In the genomic region with DNA sequence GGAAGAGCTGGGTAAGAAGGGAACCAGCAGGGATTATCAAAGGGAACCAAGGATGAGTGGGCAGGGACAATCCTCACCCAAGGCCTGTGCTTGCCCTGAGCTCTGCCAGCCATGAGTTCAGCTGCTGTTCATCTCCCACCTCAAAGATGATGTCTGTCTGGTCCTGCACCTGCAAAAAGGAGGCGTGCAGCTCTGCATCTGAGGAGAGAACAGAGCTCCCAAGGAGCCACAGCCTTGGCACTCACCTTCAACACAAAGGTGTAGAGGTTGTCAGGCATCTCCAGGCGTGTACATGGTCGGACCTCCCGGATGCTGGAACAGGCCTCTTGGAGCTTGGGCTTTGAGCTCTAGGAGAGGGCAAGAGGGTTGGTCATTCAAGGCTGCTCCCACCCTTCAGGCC, we compare ENCODE assay signal across 17 mouse cellular contexts. TPM values are rescaled to one million over a fixed set of nuclear protein-coding genes. Genes with fewer than 3 reads are reported as not detected.
DNase-seq lines count a peak whose midpoint lies in the region; ATAC-seq lines count a peak whose summit lies in the region.
"Had no signal": no experiment of that assay in that cellular context is flagged by ENCODE, and none has a peak within 500 bp of the region (broad histone marks: within the 10 kb centered on the region; RNA-seq: fewer than 3 reads in every experiment).

No protein-coding gene starts in this region.

- H3K4me3 ChIP-seq in megakaryocyte, embryonic 14.5 days (replicated peaks): peak overlapping the region; percentile 3
- H3K4me3 ChIP-seq: embryonic facial prominence, embryonic 13.5 days; embryonic facial prominence, embryonic 15.5 days; erythroblast, embryonic 14.5 days; forebrain, embryonic 10.5 days; forebrain, embryonic 12.5 days had no signal

- intact Hi-C loops in heart, postnatal 10 days (cut with DNase I): no loop called here

- no peak for ATAC-seq in megakaryocyte, adult 5-6 weeks (ENCODE audit: poor library complexity, severe bottlenecking)
- ATAC-seq: forebrain, embryonic 14.5 days; forebrain, embryonic 16.5 days had no signal

- peak; percentile 5 to 22 for DNase-seq in cerebellum, adult 18-20 months
- DNase-seq in cerebellum, adult 11-12 months: no peak
- DNase-seq in heart, adult 11 months: peak; percentile 90
- DNase-seq in heart, postnatal 10 days: no peak
- DNase-seq: adrenal gland, postnatal 25 days; B cell, adult 2 months; cerebellum, adult 11 months; embryo, embryonic 11 days had no signal

- no peaks in the 10 kb centered on the region for H3K9me3 ChIP-seq in megakaryocyte, embryonic 14.5 days
- H3K9me3 ChIP-seq: embryonic facial prominence, embryonic 13.5 days; embryonic facial prominence, embryonic 15.5 days; forebrain, embryonic 10.5 days; forebrain, embryonic 12.5 days had no signal

- peaks cover 99% of the 10 kb centered on the region for H3K4me1 ChIP-seq in megakaryocyte, embryonic 14.5 days
- H3K4me1 ChIP-seq: forebrain, embryonic 12.5 days had no signal

- no peaks in the 10 kb centered on the region for H3K27me3 ChIP-seq in megakaryocyte, embryonic 14.5 days (replicated peaks)
- H3K27me3 ChIP-seq: embryonic facial prominence, embryonic 13.5 days; embryonic facial prominence, embryonic 15.5 days; forebrain, embryonic 12.5 days had no signal

- H3K36me3 ChIP-seq in megakaryocyte, embryonic 14.5 days (replicated peaks; ENCODE audit: low read length): peaks cover 99% of the 10 kb centered on the region

RNA-seq across cellular contexts. Expression of a gene that starts 18.6 kb away (rescaled TPM):
- 10 to 100 TPM; 38.2 to 38.7 TPM for total RNA-seq in heart, postnatal 10 days (2021)
- polyA plus RNA-seq in megakaryocyte, embryonic 14.5 days (2012; ENCODE audit: insufficient read depth, low replicate concordance): 156 and 517 TPM in 2 replicates
- total RNA-seq in megakaryocyte, adult 5-6 weeks (2015): 82.9 and 83.8 TPM in 2 replicates
- total RNA-seq in megakaryocyte, adult 5-6 weeks (2017): 46.3 and 55.6 TPM in 2 replicates

RNA-seq across cellular contexts. Expression of a gene that starts 29.9 kb away (rescaled TPM):
- total RNA-seq in heart, postnatal 10 days (2021): 10 to 100 TPM; 13.3 to 15.2 TPM
- 12.8 and 13.0 TPM in 2 replicates for polyA plus RNA-seq in megakaryocyte, embryonic 14.5 days (2012; ENCODE audit: insufficient read depth, low replicate concordance)
- 0.78 and 1.2 TPM in 2 replicates for total RNA-seq in megakaryocyte, adult 5-6 weeks (2015)
- total RNA-seq in megakaryocyte, adult 5-6 weeks (2017): 0.69 and 1.8 TPM in 2 replicates

Comparison
In these comparisons a context has a peak if more than half of its experiments do, and no peak if none do; other contexts are left out.
1. DNase-seq: peak in cerebellum, adult 18-20 months (2 of 2) and heart, adult 11 months (single experiment); none in cerebellum, adult 11-12 months (single experiment) and heart, postnatal 10 days (0 of 2).
2. RNA of a gene that starts 29.9 kb away (total RNA-seq): 13.3 to 15.2 TPM in heart, postnatal 10 days; 0.69 to 1.8 TPM in megakaryocyte, adult 5-6 weeks; every median in the first group is over 4 times any median in the second.